Mouse (Mus musculus) bone marrow macrophage, adult 2 months (primary cell): Measurements from ENCODE around the gene Mfsd6l.

Source experiments
- CTCF ChIP-seq: IDR thresholded peaks from 2 replicates; pipeline ENCODE4 v1.5.1; 2012; ENCODE audit warnings: low read depth, mild to moderate bottlenecking, low read length, moderate library complexity
- POLR2A ChIP-seq: IDR thresholded peaks from 2 replicates; pipeline ENCODE4 v1.6.1; 2012; ENCODE audit warnings: mild to moderate bottlenecking, low read depth, low read length, borderline replicate concordance

GRCm38 (mm10) chr11:68570861-68571260 lies 14.9 kb downstream of the Mfsd6l start:
- TF ChIP-seq CTCF (no peak), POLR2A (no peak)
